Mouse (Mus musculus) liver, adult 2 months (tissue): Measurements from ENCODE around the gene Itgb2.

Experiments used
- CTCF ChIP-seq: fragments of 200-500 bp; IDR thresholded peaks from 2 replicates; pipeline ENCODE4 v1.5.1; 2011; ENCODE audit warnings: low read depth, low read length, control low read depth
- POLR2A ChIP-seq: fragments of 200-500 bp; IDR thresholded peaks from 2 replicates; pipeline ENCODE4 v1.6.1; 2011; ENCODE audit warnings: low read length, control low read depth; ENCODE audit not compliant: insufficient read depth; ENCODE audit errors: extremely low read depth

DNA sequence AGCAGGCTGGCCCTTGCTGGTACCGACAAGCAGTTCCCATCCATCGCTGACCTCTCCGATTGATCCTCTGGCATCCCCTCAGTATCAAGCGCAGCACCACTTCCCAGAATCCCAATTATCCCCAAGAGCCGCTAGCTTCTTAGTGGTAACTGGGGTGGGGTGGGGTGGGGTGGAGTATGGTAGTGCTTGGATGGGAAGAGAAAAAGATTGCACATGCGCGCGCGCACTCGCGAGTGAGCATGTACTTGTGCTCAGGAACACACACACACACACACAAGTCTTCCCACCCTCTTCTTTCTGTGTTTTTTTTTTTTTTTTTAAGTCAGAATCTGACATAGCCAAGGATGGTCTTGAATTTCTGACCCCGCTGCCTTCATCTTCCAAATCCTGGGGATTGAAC, 7.3 kb upstream of the Itgb2 start:
- TF ChIP-seq CTCF = no peak
- no peak for TF ChIP-seq POLR2A
